In genomic region chr11:85340070-85340616, GRCm38 (mm10) we compare ENCODE assay signal across 25 mouse cellular contexts. TPM values are rescaled to one million over a fixed set of nuclear protein-coding genes. Genes with fewer than 3 reads are reported as not detected.
DNase-seq lines count a peak whose midpoint lies in the region; ATAC-seq and TF ChIP-seq lines count a peak whose summit lies in the region.
"Had no signal": no experiment of that assay in that cellular context is flagged by ENCODE, and none has a peak within 500 bp of the region (broad histone marks: within the 10 kb centered on the region; RNA-seq: fewer than 3 reads in every experiment).

No protein-coding gene starts in this region.

- no peaks in the 10 kb centered on the region for H3K9me3 ChIP-seq in heart, embryonic 10.5 days
- H3K9me3 ChIP-seq in liver, embryonic 14.5 days (ENCODE audit: control insufficient read depth, low read length) = no peaks in the 10 kb centered on the region
- H3K9me3 ChIP-seq in stomach, postnatal 0 days (ENCODE audit: control insufficient read depth, low read length) = no peaks in the 10 kb centered on the region
- H3K9me3 ChIP-seq: embryonic facial prominence, embryonic 15.5 days; forebrain, embryonic 12.5 days; hindbrain, embryonic 15.5 days; intestine, embryonic 15.5 days; limb, embryonic 10.5 days had no signal

- 85% methylated on average over 7 of the region's 7 CpGs for WGBS in heart, embryonic 10.5 days
- WGBS in liver, embryonic 14.5 days (ENCODE audit: insufficient replicate concordance) = 35% methylated on average over 7 of the region's 7 CpGs
- 82% methylated on average over 7 of the region's 7 CpGs for WGBS in stomach, postnatal 0 days

- H3K4me1 ChIP-seq in heart, embryonic 10.5 days = no peaks in the 10 kb centered on the region
- peaks cover 18 to 24% of the 10 kb centered on the region in 2 experiments for H3K4me1 ChIP-seq in liver, embryonic 14.5 days (replicated peaks; ENCODE audit: control insufficient read depth in 2 of 2, insufficient read depth in 2 of 2, low read length in 1 of 2)
- no peaks in the 10 kb centered on the region for H3K4me1 ChIP-seq in stomach, postnatal 0 days (replicated peaks; ENCODE audit: control insufficient read depth, insufficient read depth)
- H3K4me1 ChIP-seq: embryonic facial prominence, embryonic 15.5 days; forebrain, embryonic 12.5 days; hindbrain, embryonic 15.5 days; intestine, embryonic 15.5 days; limb, embryonic 10.5 days had no signal

- peak overlapping the region; percentile 44; the same call in 1 of the 2 replicates for H3K27ac ChIP-seq in heart, embryonic 10.5 days
- H3K27ac ChIP-seq in liver, embryonic 14.5 days = peak overlapping the region; percentile 98
- H3K27ac ChIP-seq in stomach, postnatal 0 days (replicated peaks) = no peak overlapping the region
- H3K27ac ChIP-seq: embryonic facial prominence, embryonic 15.5 days; forebrain, embryonic 12.5 days; heart, adult 2 months; hindbrain, embryonic 15.5 days; intestine, embryonic 15.5 days; left cerebral cortex, adult 2 months; limb, embryonic 10.5 days had no signal

- H3K4me2 ChIP-seq in liver, embryonic 14.5 days (ENCODE audit: low read depth) = peak overlapping the region; percentile 63
- no peak overlapping the region for H3K4me2 ChIP-seq in stomach, postnatal 0 days (replicated peaks; ENCODE audit: low read depth)
- H3K4me2 ChIP-seq: embryonic facial prominence, embryonic 15.5 days; forebrain, embryonic 12.5 days; hindbrain, embryonic 15.5 days; intestine, embryonic 15.5 days had no signal

- no peak for TF ChIP-seq EP300 in liver, embryonic 14.5 days (IDR thresholded peaks at IDR 0.05; ENCODE audit: low read depth)
- TF ChIP-seq EP300 in stomach, postnatal 0 days (optimal IDR thresholded peaks at IDR 0.05) = no peak

- TF ChIP-seq CTCF in liver, embryonic 14.5 days (IDR thresholded peaks at IDR 0.05; ENCODE audit: low read depth) = no peak
- TF ChIP-seq CTCF in stomach, postnatal 0 days (IDR thresholded peaks at IDR 0.05; ENCODE audit: low read depth) = no peak

- DNase-seq in heart, embryonic 10.5 days (ENCODE audit: low spot score) = no peak
- DNase-seq in heart, postnatal 4 days = no peak
- peak; percentile 45 to 58 (median 52) for DNase-seq in liver, embryonic 14.5 days (ENCODE audit: low read depth in 3 of 3, low spot score in 3 of 3)
- no peak for DNase-seq in stomach, postnatal 0 days (ENCODE audit: low spot score)
- DNase-seq in gastrocnemius, adult 18-20 months (ENCODE audit: low spot score) = no peak
- no peak for DNase-seq in adrenal gland, adult 8-10 months
- DNase-seq in layer of hippocampus, postnatal 25 days (ENCODE audit: extremely low spot score in 1 of 2, low spot score in 1 of 2) = no peak
- DNase-seq: cerebellum, adult 11 months; cerebellum, postnatal 25 days; gastrocnemius, postnatal 10 days; heart, adult 2 months; heart, postnatal 14 days; kidney, adult 9 months; kidney, postnatal 25 days; lung, adult 18-20 months; lung, postnatal 14 days; right cerebral cortex, postnatal 4 days; thymus, postnatal 14 days had no signal

- ATAC-seq in erythroblast, adult 5-6 weeks (replicated peaks; ENCODE audit: low FRiP score, poor library complexity, severe bottlenecking) = peak; percentile 56
- ATAC-seq in liver, embryonic 14.5 days (ENCODE audit: insufficient read depth) = peak; percentile 64
- ATAC-seq in stomach, postnatal 0 days (ENCODE audit: low FRiP score, low TSS enrichment) = peak; percentile 42; the same call in 1 of the 2 replicates

- no peaks in the 10 kb centered on the region for H3K27me3 ChIP-seq in heart, embryonic 10.5 days (ENCODE audit: insufficient read depth, poor library complexity, severe bottlenecking)
- H3K27me3 ChIP-seq in liver, embryonic 14.5 days (ENCODE audit: control insufficient read depth, insufficient read depth, low read length) = no peaks in the 10 kb centered on the region
- no peaks in the 10 kb centered on the region for H3K27me3 ChIP-seq in stomach, postnatal 0 days (ENCODE audit: control insufficient read depth, insufficient read depth, low read length)
- H3K27me3 ChIP-seq: embryonic facial prominence, embryonic 15.5 days; forebrain, embryonic 12.5 days; hindbrain, embryonic 15.5 days; intestine, embryonic 15.5 days had no signal

- peak overlapping the region; percentile 27; the same call in 1 of the 2 replicates for H3K4me3 ChIP-seq in heart, embryonic 10.5 days
- peak overlapping the region; percentile 64 to 85 for H3K4me3 ChIP-seq in liver, embryonic 14.5 days (ENCODE audit: insufficient read depth in 1 of 2, low read depth in 2 of 2, low read length in 2 of 2)
- H3K4me3 ChIP-seq in stomach, postnatal 0 days (ENCODE audit: low read depth, low read length) = no peak overlapping the region
- H3K4me3 ChIP-seq: embryonic facial prominence, embryonic 15.5 days; forebrain, embryonic 12.5 days; heart, adult 2 months; hindbrain, embryonic 15.5 days; intestine, embryonic 15.5 days; left cerebral cortex, adult 2 months; limb, embryonic 10.5 days had no signal

- H3K36me3 ChIP-seq in heart, embryonic 10.5 days = peaks cover 67% of the 10 kb centered on the region
- peaks cover 53% of the 10 kb centered on the region for H3K36me3 ChIP-seq in liver, embryonic 14.5 days (replicated peaks; ENCODE audit: control insufficient read depth, insufficient read depth, low read depth)
- peaks cover 7% of the 10 kb centered on the region; the same call in 1 of the 2 replicates for H3K36me3 ChIP-seq in stomach, postnatal 0 days (ENCODE audit: control insufficient read depth, insufficient read depth, low read length)

- peak overlapping the region; percentile 84 for H3K9ac ChIP-seq in liver, embryonic 14.5 days (replicated peaks)
- no peak overlapping the region for H3K9ac ChIP-seq in stomach, postnatal 0 days (ENCODE audit: low read length)
- H3K9ac ChIP-seq: embryonic facial prominence, embryonic 15.5 days; forebrain, embryonic 12.5 days; hindbrain, embryonic 15.5 days; intestine, embryonic 15.5 days had no signal

RNA-seq across cellular contexts. Expression of gene Bcas3, which starts 12.8 kb away (rescaled TPM):
- 20.1 and 22.4 TPM in 2 replicates for polyA plus RNA-seq in heart, embryonic 10.5 days (2016; fragmentation: Nextera tagmentation; extraction: Ambion mirVana)
- total RNA-seq in heart, postnatal 4 days (2021) = 10 to 100 TPM; 24.4 to 24.7 TPM
- 97.0 and 130 TPM in 2 replicates for total RNA-seq in erythroblast, adult 5-6 weeks (2015; ENCODE audit: low replicate concordance)
- total RNA-seq in erythroblast, adult 5-6 weeks (2017; ENCODE audit: low replicate concordance) = 136 and 143 TPM in 2 replicates
- polyA plus RNA-seq in liver, embryonic 14.5 days (2012; rRNA removed) = 6.9 and 7.2 TPM in 2 replicates
- polyA plus RNA-seq in liver, embryonic 14.5 days (2014; fragmentation: Nextera tagmentation; extraction: Ambion mirVana) = 16.9 and 17.5 TPM in 2 replicates
- 16.5 and 20.4 TPM in 2 replicates for polyA plus RNA-seq in stomach, postnatal 0 days (2015; fragmentation: Nextera tagmentation; extraction: Ambion mirVana)
- 10 to 100 TPM; 40.7 to 47.3 TPM for total RNA-seq in gastrocnemius, adult 18-20 months (2021)
- 10 to 100 TPM; 47.5 to 76.4 (median 53.4) TPM for total RNA-seq in adrenal gland, adult 8-10 months (2022)
- total RNA-seq in layer of hippocampus, postnatal 25 days (2021) = 10 to 100 TPM; 67.5 to 68.6 TPM

RNA-seq across cellular contexts. Expression of gene Ppm1d, which starts 29.1 kb away (rescaled TPM):
- polyA plus RNA-seq in heart, embryonic 10.5 days (2016; fragmentation: Nextera tagmentation; extraction: Ambion mirVana) = 15.0 and 17.7 TPM in 2 replicates
- total RNA-seq in heart, postnatal 4 days (2021) = 10 to 100 TPM; 16.2 to 16.8 TPM
- 58.6 and 66.0 TPM in 2 replicates for total RNA-seq in erythroblast, adult 5-6 weeks (2015; ENCODE audit: low replicate concordance)
- total RNA-seq in erythroblast, adult 5-6 weeks (2017; ENCODE audit: low replicate concordance) = 51.8 and 65.5 TPM in 2 replicates
- 8.1 and 12.5 TPM in 2 replicates for polyA plus RNA-seq in liver, embryonic 14.5 days (2012; rRNA removed)
- 21.9 and 23.5 TPM in 2 replicates for polyA plus RNA-seq in liver, embryonic 14.5 days (2014; fragmentation: Nextera tagmentation; extraction: Ambion mirVana)
- 11.0 and 12.4 TPM in 2 replicates for polyA plus RNA-seq in stomach, postnatal 0 days (2015; fragmentation: Nextera tagmentation; extraction: Ambion mirVana)
- total RNA-seq in gastrocnemius, adult 18-20 months (2021) = 1 to 10 TPM; 4.6 to 5.1 TPM
- total RNA-seq in adrenal gland, adult 8-10 months (2022) = 10 to 100 TPM; 14.6 to 20.0 (median 16.4) TPM
- 10 to 100 TPM; 15.0 to 16.3 TPM for total RNA-seq in layer of hippocampus, postnatal 25 days (2021)

Comparison
In these comparisons a context has a peak if more than half of its experiments do, and no peak if none do; other contexts are left out.
1. DNase-seq: peak in liver, embryonic 14.5 days (3 of 3); none in heart, embryonic 10.5 days (single experiment), heart, postnatal 4 days (single experiment), stomach, postnatal 0 days (single experiment), gastrocnemius, adult 18-20 months (single experiment), adrenal gland, adult 8-10 months (single experiment) and layer of hippocampus, postnatal 25 days (0 of 2).
2. Peak in every context shown above with its lines, with median percentiles within 50 percentile points of each other: ATAC-seq.